Mouse (Mus musculus) adrenal gland, adult 8-10 months (tissue): Measurements from ENCODE around the gene Il5. TPM values are rescaled to one million over a fixed set of nuclear protein-coding genes. Genes with fewer than 3 reads are reported as not detected.

ENCODE experiments used
- DNase-seq: peaks from one replicate; pipeline ENCODE4 v3.0.0; 2022
- total RNA-seq, 4 experiments: library from RNA; stranded (reverse); gene quantifications; 2 replicates each; pipeline ENCODE4 v1.2.4; 2022

Gene Il5
- not detected for total RNA-seq

GRCm38 (mm10) chr11:53720715-53721114 is at the start of gene Il5:
TSS of gene Il5 (plus strand) at chr11:53720794.
- DNase-seq: no peak

DNA sequence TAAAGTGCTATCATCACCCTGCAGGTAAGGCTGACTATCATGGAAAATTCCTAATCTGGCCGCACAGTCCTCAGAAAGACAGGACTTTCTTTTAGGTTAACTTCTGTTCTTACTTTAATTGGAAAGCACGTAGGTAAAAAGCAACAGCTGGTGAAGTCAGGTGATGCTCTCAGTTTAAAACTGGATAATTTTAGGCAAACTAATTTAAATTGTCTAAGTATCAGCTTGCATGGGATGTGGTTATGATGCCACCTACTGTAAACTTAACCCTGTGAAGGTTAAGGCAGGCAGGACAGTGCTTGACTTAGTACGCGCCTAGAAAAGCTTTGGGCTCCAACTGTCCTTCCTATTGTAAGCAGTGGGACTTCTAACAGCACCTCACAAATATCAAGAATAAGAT is 49.2 kb upstream of the Il5 start:
- no peak for DNase-seq

DNA sequence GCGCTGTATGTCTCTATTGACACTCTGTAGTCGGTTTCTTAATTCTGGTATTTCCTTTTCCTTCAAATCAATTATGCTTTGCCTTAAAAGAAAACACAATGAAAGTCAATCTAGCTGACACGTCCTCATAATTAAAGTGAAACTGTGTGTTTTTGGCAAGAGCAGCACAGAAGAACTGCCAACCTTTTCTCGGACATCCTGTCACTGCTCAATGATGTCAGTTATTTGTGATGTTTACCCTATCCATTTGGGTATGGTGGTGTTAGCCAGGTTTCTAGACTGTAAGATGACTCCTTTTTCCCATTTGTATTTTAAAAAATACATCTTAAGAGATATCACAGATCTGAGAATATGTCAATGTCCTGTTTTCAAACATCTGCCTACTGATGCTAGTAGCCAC is 40.5 kb upstream of the Il5 start:
- no peak for DNase-seq

GRCm38 (mm10) chr11:53681686-53682085 is 38.9 kb upstream of the Il5 start:
- DNase-seq: no peak

DNA sequence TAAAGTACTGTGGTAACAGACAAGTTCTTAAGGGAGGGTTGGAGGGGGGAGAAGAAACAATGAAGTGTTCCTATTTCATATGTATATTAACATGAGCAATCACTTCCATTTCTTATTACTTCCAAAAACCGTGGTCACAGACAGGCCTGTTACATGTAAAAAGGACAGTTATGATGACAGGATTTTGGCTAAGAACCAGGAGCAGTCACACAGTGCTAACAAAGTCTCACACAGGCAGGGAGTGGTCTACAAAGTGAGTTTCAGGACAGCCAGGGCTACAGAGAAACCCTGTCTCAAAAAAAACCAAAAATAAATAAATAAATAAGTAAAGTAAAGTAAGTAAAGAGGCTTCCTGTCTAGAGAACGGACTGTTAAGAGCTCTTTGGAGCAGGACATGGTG is 38.4 kb upstream of the Il5 start:
- DNase-seq: no peak

DNA sequence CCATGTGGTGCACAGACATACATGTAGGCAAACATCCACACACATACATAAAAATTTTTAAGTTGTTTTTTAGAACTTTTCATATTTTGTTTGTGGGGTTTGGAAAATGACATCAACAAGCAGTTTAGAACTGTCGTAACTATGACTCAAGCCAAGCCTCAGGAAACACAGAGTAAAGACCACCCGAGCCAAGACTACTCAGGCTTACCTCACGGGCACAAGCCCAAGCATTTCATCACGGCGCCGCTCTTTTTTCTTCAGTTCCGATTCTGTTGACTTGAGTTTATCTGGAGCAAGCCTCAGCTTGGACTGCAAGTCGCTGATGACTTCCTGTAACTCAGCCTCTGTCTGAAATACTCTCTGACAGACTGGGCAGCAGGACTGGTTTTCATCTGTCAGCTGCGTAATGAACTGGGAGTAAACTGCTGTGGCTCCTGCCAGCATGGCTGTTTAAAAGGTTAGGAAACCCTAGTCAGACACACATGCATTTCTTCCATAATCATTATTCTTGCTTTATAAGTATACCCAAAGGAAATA is 37.5 kb upstream of the Il5 start:
- DNase-seq: no peak

DNA sequence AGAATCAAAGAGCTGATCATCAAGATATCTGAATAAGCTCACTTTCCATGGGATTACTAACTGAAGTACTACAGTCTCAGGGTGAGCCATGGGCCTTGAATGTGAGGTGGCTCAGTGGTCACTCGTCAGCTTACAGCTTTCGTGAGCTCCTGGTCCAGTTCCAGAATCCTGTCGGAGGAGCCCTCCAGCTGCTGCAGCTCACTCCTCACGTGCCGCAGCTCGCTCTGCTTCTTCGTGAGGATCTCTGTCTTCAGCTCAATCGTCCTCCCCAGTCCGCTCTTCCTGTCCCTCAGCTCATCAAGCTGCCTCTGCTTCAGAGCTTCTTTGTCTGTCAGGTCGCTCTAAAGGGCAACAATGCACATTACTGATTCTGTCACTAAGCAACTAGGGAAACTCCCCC is 28.6 kb upstream of the Il5 start:
- DNase-seq: no peak

GRCm38 (mm10) chr11:53698521-53698920 is 22.1 kb upstream of the Il5 start:
- DNase-seq: no peak

DNA sequence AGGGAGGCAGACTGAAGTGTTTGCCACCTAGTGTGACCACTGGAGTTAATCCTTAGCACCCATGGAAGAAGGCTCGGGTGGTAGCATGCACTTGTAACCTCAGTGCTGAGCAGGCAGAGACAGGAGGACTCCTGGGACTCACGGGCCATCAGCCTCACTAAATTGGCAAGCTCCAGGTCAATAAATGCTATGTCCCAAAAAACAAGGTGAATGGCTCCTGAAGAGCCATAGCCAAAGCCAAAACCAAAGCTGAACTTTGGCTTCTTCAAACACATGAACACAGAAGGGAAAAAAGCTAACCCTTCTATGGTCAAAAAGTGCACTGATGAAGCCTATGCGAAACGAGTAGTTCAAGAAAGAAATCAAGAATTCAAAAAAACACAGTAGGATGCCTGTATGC is 21.2 kb upstream of the Il5 start:
- DNase-seq: no peak

DNA sequence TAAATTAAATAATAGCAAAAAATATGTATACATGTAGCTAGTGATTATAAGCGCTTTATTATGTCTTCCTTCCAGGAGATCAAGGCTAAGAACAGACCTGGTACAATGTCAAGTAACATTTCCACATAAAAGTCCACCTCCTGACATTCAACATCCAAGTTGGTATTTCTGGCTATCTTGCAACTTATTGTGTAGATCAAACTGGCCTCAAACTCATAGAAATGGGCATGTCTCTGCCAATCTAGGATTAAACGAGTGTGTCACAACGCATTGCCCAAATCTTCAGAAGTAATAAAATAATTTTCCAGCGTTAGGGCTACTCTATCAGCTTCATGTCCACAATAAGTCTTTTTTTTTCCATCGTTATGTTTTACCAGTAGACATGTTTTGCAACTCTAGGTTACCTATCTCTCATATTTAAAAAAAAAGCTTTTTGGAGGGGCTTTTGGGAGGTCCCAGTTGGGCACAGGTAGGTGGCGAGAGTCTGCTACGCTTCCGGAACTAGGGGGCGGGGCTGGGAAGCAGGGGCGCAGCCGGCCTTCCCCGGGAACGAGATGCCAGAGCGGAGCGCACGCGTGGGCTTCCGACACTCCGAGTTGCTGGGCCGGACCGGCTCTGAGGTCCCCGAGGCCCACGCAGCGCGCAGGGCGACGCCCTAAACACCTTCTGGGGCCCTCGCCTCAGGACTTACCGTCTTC is 14.2 kb upstream of the Il5 start:
- DNase-seq: peak; percentile 8

GRCm38 (mm10) chr11:53706934-53707717 is 13.5 kb upstream of the Il5 start, which contains the start of gene Rad50:
TSS of gene Rad50 (minus strand) at chr11:53707319.
- peak; percentile 90 for DNase-seq

DNA sequence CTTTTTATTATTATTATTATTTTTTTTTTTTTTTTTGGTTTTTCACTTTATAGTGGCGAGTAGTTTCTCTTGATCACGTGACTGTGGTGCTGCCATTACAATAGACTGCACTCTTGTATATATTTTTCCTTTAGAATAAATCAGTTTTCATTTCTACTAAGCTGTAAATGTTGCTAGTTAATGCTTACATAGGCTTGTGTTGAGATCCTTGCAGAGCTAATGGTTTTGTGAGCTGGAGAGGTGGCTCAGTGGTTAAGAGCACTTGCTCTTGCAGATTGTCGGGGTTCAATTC is 12.9 kb upstream of the Il5 start:
- no peak for DNase-seq

- DNase-seq: no peak
Measured at GRCm38 (mm10) chr11:53719701-53720100, 893 bp upstream of the Il5 start.

DNA sequence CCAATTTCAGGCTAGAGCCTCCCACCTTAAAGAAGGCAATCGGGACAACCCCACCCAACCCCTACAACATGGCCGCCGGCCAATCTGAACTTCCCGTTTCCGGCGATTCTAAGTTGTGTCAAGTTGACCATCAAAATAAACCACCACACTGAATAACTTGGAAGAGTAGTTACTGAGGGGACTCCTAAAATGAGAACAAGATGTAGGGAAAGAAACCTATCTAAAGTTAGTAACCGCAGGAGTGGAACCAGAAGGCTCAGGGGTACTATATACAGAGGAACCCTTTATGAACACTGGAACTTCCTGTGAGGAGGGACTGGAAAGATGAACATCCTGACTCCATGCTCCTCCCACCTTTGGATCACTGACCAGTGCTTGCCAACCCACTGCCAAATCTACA is 10.9 kb downstream of the Il5 start:
- no peak for DNase-seq

GRCm38 (mm10) chr11:53732244-53732643 is 11.7 kb downstream of the Il5 start:
- DNase-seq: no peak

- no peak for DNase-seq
Measured at GRCm38 (mm10) chr11:53733824-53734223, 13.2 kb downstream of the Il5 start.

GRCm38 (mm10) chr11:53734431-53734830 is 13.8 kb downstream of the Il5 start:
- DNase-seq: no peak

DNA sequence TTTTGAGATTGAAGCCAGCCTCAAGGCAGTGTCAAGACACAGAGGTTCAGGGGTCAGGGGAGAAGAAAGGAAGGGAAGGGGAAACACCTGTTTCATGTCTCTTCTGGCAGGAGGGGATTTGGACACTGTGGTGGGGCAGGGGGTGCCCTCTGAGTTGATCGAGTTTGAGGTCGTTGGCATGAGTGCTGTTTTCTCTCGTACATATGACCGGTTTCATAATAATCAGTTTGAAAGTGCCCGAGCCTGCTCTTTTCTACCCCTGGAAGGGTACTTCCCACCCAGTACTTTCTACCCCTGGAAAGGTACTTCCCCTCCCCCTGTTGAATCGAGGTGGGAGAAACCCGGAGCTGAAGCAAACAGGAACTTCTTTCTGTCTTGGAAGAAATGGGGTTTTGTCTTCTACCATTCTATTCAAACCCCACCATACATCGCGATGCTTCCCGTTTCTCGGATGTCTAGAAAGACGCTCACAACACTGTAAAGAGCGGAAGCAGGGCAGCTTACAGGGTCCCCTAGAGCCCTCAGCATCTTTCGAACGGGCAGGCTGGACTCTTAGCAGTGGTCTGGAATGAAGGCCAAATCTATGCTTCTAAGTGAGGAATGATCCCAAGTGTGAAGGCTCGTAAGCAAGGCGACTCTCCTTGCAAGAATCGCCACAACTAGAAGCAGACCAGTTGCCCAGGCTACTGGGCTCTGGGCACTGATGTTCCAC is 14.5 kb downstream of the Il5 start:
- DNase-seq: no peak

DNA sequence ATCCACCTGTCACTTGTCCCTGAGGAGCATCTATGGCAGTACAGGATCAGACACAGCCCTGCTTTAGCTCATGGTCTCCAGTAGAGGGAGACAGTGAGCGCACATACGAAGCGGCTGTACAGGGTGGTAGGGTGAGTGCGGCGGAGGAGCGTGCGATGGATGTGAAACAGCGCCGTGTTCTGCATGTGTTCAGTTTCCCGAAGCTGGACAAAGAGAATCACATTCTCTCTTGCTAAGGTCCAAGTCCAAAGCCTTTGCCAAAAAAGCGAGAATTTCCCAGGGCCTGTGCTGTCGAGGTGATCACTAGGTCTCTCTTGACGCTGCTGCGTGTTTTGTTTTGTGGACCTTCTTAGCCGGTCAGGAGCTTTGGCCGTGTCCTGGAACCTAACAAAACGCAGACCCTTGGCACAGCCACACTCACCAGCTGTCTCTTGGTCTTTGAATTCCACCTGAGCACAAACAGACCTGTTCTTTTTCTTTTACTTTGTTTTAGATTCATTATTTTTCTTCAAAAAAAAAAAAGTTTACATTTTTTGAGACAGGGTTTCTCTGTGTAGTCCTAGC is 15.2 kb downstream of the Il5 start:
- no peak for DNase-seq

- DNase-seq: peak; percentile 74
Measured at GRCm38 (mm10) chr11:53736771-53737572, 16.4 kb downstream of the Il5 start.

- DNase-seq: no peak
Measured at GRCm38 (mm10) chr11:53737573-53737946, 17.0 kb downstream of the Il5 start.

- no peak for DNase-seq
Measured at GRCm38 (mm10) chr11:53742353-53742752, 21.8 kb downstream of the Il5 start.
